Mouse (Mus musculus): ENCODE measurements around the gene Fto.

Gene Fto

GRCm38 (mm10) chr8:91669461-91670071, 356.2 kb downstream of the Fto start:
- no peak for DNase-seq (ENCODE audit: low spot score)

- no peak for DNase-seq (ENCODE audit: low spot score)
Observed at GRCm38 (mm10) chr8:91676928-91677327, 363.6 kb downstream of the Fto start.

- peak; percentile 26 for DNase-seq (ENCODE audit: low spot score)
Observed at GRCm38 (mm10) chr8:91679451-91679850, 366.1 kb downstream of the Fto start.

- no peak for DNase-seq (ENCODE audit: low spot score)
Observed at GRCm38 (mm10) chr8:91680125-91680524, 366.8 kb downstream of the Fto start.

DNA sequence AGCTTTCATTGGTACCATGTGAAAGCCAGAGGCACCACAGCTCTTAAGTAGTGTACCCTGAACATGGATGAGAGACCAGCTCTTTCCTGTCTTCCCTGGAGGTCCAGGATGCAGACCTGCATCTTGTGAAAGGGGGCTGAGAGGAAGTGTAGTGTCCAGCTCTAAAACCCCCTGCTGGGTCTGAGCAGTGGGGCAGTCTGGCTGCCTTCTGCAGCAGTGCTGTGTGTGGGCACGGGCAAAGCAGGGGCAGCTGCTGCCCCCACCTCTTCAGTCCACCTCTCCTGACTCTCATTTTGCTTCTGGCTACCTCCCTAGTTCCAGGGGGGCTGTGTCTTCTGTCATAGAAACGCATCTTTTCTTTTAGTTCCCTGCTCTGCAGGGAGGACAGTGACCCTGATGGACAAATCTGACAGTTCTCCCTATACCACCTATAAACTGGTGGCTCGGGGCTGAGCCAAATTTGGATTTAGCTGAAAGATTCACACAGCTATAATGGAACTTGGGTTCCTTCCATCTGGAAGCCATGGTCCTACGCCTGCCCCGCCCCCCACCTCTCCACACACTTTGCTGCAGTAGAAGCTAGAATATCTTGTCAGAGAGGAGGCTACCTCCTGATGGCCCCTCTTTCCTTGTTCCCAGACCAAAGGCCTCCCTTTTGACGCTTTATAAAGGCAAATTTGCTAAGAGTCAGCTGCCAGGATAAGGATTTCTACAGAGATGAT, 371.4 kb downstream of the Fto start:
- no peak for DNase-seq (ENCODE audit: low spot score)

GRCm38 (mm10) chr8:91685408-91685807, 372.1 kb downstream of the Fto start:
- no peak for DNase-seq (ENCODE audit: low spot score)

DNA sequence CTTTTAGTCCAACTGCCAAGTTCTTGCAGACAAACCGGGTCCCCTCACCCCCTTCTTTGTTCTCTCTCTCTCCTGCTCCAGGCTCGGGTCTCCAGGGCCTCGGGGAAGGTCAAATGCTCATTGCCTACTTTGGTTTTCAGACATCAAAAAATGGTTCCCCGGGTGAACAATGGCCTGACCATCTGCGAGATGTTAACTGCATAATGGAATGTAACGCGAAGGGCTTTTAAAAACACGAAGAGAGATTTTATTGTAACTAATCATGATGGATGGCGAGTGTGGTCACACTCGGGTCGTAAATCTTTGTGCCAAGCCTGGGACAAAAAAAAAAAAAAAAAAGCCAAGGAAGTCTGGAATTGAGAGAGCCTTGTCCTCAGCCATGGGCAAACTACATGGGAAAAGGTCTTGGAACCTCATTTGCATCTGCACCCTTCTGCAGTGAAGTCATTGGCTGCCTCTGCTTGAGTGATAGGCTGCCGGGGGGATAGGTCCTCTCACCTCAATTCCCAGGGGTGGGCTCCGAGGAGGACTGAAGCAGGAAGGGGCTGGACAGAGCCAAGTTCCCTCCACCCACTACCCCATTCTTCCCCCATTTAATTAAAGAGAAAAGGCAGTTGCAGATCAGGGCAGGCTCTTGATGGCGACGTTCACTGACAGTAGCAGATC, 378.9 kb downstream of the Fto start:
- peak; percentile 80 for DNase-seq (ENCODE audit: low spot score)

GRCm38 (mm10) chr8:91706533-91706932, 393.2 kb downstream of the Fto start:
- no peak for DNase-seq (ENCODE audit: low spot score)

GRCm38 (mm10) chr8:91708661-91709060, 395.3 kb downstream of the Fto start:
- no peak for DNase-seq (ENCODE audit: low spot score)

- peak; percentile 33 for DNase-seq (ENCODE audit: low spot score)
Observed at GRCm38 (mm10) chr8:91709768-91710167, 396.4 kb downstream of the Fto start.

- peak; percentile 36 for DNase-seq (ENCODE audit: low spot score)
Observed at GRCm38 (mm10) chr8:91711202-91711601, 397.9 kb downstream of the Fto start.

GRCm38 (mm10) chr8:91711981-91712598, 398.8 kb downstream of the Fto start:
- DNase-seq (ENCODE audit: low spot score), result peak; percentile 66

DNA sequence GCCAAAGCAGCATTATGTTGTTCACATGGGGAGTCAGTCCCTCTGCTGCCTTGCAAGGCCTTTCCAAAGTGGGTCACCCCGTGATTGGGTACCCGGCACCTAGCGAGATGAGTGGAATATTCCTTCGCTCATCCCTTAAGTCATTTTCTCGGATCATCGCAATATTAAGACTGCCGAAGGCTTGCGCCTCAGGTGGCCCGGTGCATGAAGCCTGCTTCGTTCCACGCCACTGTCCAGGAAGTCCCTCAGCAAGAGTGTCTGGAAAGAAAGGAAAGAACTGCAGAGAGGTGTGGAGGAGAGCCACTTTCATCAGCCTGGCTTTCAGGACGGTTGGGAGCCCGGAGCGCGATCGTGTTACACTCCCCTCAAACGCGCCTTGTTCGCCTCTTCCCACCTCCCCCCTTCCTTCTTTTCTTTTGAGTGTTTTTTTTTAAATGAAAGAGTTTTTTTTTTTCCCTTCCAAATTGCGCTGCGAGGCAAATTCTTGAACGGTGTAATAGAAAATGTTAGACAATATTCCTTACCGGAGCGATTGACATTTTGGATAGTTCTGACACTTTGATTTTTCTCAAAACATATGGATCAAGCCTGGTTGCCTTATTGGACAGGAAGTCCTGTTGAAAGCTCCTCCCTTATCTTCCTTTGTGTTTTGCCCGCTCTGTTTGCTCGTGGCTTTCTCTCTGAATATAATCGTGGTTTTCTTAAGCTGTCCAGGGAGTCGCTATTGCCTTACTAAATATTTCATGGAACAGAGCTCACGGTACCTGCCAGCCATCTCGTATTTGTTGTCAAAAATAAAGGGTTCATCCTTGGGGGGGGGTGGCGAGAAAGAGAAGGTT, 399.6 kb downstream of the Fto start:
- DNase-seq (ENCODE audit: low spot score), result peak; percentile 82

DNA sequence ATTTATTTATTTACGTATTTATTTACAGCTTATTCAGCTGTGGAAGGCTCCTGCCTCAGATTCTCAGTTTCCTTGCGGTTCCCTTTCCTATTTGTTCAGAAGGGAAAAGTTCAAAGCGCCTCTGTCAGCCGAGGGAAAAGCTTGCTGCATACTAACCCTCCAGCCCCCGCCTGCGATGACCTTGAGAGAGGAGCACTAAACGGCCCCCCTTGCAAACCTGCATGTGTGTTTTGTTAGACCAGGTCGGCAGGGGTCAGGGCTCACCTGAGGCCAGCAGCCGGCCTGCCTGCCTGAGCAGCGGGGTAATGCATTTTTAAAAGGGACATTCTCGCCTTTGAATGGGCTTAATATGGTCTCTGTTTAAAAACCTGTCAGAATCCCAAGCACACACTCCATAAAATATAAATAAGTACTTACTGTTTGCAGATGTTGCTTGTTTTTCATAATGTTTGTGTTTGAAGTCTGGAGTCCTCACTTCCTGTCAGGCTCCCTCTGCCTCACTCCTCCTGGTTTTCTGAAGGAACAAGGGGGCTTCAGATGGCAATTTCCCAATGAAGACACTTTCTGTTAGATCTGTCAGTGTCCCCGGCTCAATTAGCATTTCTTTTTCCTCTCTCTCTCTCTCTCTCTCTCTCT, 400.5 kb downstream of the Fto start:
- DNase-seq (ENCODE audit: low spot score), result peak; percentile 77

DNA sequence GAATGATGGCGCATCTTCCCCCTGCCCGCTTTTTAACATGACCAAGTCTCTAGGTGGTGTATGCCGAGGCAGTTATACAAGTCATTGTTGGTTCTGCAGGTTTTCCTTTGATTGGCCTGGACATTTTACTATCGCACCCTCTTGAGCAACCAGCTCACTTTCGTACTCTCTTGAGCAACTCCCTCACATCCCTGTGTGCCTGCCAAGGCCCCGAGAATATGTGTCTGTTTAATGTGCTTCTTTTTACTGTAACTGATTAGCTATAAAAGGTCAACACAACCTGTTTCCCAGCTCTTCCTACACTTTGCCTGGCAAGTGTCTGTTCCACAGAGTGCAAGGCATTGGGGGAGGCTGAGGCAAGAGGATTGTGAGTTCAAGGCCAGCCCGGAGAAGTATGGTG, 401.4 kb downstream of the Fto start:
- DNase-seq (ENCODE audit: low spot score), result peak; percentile 13

DNA sequence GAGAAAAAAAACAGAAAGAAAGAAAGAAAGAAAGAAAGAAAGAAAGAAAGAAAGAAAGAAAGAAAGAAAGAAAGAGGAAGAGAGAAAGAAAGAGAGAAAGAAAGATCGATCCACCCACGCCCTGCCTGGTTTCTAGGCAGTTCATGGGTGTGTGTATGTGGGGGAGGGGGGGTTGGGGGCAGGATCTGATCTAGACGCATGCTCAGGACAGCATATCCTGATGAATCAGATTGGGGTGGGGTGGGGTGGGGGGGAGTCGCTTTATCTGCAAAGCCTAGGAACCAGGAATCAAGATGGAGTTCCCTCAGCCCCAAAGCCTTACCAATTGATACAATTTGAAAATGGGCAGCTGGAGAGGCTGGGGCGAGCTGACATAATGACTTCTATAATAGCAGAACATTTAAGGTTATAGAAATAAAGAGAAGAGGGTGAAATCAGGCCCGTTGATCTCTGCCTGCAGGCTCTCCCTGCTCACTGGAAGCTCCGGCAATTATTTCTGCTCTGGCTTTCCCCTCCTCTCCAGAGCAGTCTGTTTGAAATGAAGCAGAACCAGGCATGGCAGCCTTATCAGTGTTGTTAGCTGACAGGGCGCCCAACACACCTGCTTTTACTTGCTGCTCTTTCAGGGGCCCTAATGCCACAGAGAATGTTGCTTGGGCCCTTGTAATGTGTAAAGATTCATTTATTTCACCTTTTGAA, 402.2 kb downstream of the Fto start:
- DNase-seq (ENCODE audit: low spot score), result peak; percentile 56
